Mouse (Mus musculus) MEL (cell line): Measurements from ENCODE around the gene Madcam1.

Experiments used
- CHD1 ChIP-seq: IDR thresholded peaks from 2 replicates; pipeline ENCODE4 v1.6.1; 2012; ENCODE audit warnings: low read depth, mild to moderate bottlenecking, inconsistent platforms, low read length, improper control_type of control experiment
- CTCF ChIP-seq, 3 experiments: IDR thresholded peaks in 2 of 3; conservative IDR thresholded peaks in 1 of 3; 2 replicates each; pipeline ENCODE4 v1.5.1; 2011 to 2012; ENCODE audit warnings: low read length in 3 of 3, low read depth in 2 of 3, mild to moderate bottlenecking in 2 of 3, improper control_type of control experiment in 1 of 3, inconsistent platforms in 1 of 3, mixed read lengths in 1 of 3, moderate library complexity in 1 of 3; ENCODE audit not compliant: control insufficient read depth in 1 of 3, insufficient read depth in 1 of 3, poor library complexity in 1 of 3, severe bottlenecking in 1 of 3
- ETS1 ChIP-seq: IDR thresholded peaks from 2 replicates; pipeline ENCODE4 v1.6.1; 2012; ENCODE audit warnings: low read depth, mild to moderate bottlenecking, inconsistent platforms, low read length, improper control_type of control experiment, moderate library complexity
- GATA1 ChIP-seq: IDR thresholded peaks from 2 replicates; pipeline ENCODE4 v1.6.1; 2011; ENCODE audit warnings: low read depth, low read length, improper control_type of control experiment
- KAT2A ChIP-seq: conservative IDR thresholded peaks from 2 replicates; pipeline ENCODE4 v1.6.1; 2012; ENCODE audit warnings: low read depth, low read length, improper control_type of control experiment, inconsistent platforms
- MAX ChIP-seq: IDR thresholded peaks from 2 replicates; pipeline ENCODE4 v1.6.1; 2011; ENCODE audit warnings: low read length, improper control_type of control experiment
- NELFE ChIP-seq: IDR thresholded peaks from 2 replicates; pipeline ENCODE4 v1.6.1; 2011; ENCODE audit warnings: low read depth, low read length, improper control_type of control experiment
- SMC3 ChIP-seq: IDR thresholded peaks from 2 replicates; pipeline ENCODE4 v1.6.1; 2011; ENCODE audit warnings: low read depth, low read length, improper control_type of control experiment
- TBP ChIP-seq: IDR thresholded peaks from 2 replicates; pipeline ENCODE4 v1.8.0; 2011; ENCODE audit warnings: low read depth, low read length, improper control_type of control experiment
- TCF12 ChIP-seq: IDR thresholded peaks from 2 replicates; pipeline ENCODE4 v1.6.1; 2014; ENCODE audit warnings: low read depth, mild to moderate bottlenecking, inconsistent platforms, low read length, improper control_type of control experiment, moderate library complexity

GRCm38 (mm10) chr10:79638486-79639204 lies 25.7 kb upstream of the Madcam1 start:
- TF ChIP-seq ETS1 (no peak), CHD1 (no peak), CTCF (IDR thresholded peaks at IDR 0.05 in 2 of 3, conservative IDR thresholded peaks at IDR 0.05 in 1 of 3; ENCODE audit: control insufficient read depth in 1 of 3, insufficient read depth in 1 of 3, low read depth in 2 of 3, low read length in 3 of 3, poor library complexity in 1 of 3, severe bottlenecking in 1 of 3) (no peak), KAT2A (no peak), TBP (no peak), TCF12 (no peak), GATA1 (no peak), NELFE (no peak), SMC3 (no peak), MAX (no peak)
